Mouse (Mus musculus): ENCODE data around the gene Adamts18. TPM values are rescaled to one million over a fixed set of nuclear protein-coding genes. Genes with fewer than 3 reads are reported as not detected.
A peak's percentile ranks its signal among the peaks of the same experiment; 100 is the strongest.

The Adamts18 gene
- total RNA-seq, 2 experiments from 2014 or later, result not detected

DNA sequence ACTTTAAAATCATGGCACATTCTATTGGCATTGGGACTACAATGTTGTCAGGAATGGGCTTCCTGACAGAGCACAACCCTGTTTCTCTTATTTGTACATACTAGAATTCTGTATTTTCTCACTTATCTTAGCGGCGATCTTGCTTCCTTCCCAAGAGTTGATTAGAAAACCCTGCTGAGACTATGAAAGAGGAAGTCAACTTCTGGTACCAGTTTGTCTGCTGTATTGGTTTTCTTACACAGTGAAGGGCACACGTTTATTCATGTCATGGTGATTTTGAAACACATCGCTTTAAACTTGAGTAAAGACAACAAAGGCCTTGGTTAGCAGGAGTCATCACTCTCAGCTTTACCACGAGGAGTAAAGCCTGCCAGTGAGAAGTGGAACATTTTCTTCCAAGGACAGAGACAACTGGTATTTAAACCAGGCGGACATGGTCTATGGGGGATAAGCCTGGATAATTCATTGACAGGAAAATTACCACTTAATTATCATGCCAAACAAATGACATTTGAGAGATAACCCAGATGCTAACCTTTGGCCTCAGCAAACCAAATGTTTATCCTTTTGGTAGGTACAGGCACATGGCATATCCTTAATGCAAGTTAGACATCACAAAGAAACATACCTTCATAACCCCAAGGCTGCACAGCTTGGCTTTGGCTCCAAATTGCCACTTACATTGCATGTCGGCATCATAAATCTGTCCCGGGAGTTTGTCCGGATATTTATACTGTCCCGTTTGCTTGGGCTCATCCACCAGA, 84.8 kb downstream of the Adamts18 start:
- peak; percentile 92 for ATAC-seq (replicated peaks; ENCODE audit: poor library complexity, severe bottlenecking)

DNA sequence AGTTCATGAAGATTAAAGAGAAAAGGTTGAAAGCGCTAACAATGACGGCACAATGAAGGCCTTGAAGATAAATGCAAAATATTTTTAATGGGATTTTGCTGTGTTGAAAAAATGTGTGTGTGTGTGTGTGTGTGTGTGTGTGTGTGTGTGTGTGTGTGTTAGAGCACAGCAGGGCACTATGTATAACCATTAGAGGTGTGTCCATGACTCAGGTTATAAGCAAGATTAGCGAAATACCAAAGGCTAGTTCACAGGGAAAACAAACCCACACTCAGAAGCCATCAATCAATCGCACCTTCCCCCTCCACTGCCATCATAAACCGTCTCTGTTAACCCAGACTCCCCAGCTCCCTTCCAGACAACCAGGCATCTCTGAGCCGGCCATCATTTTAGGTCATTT, 86.4 kb downstream of the Adamts18 start:
- ATAC-seq (replicated peaks; ENCODE audit: poor library complexity, severe bottlenecking), result no peak

DNA sequence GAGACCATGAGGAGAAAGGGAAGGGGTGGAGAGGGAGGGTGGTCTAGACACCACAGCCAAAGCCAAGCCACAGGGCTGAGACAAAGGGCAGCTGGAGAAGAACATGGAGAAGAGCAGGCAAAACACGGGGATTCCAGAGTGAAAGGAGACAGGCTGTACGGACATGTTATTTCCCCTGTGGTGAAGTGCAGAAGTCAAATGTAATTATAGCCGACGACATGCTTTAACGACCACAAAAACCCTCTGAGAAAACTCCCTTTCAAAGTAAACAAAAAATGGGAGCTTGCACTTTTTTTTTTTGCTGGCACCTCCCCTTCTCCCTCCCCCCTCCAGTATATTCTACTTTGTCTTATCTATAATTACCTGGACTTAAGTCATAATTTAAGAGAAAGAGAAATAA, 92.7 kb downstream of the Adamts18 start:
- ATAC-seq (replicated peaks; ENCODE audit: poor library complexity, severe bottlenecking), result no peak

DNA sequence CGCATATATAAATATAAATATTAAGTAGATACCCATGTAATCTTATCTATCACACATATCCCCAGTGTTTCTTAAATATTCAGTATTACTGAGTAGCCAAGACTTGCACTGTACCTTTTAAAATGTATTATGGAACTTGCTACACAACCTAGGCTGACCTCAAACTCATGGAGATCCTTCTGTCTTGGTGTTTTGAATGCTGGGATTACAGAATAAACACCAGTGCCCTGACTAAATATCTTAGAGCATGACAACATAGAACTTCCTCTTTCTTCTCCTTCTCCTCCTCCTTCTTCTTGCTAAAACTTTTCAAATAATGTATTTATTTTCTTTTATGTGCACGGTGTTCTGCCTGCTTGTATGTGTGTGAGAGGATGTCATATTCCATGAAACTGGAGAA, 95.4 kb downstream of the Adamts18 start:
- ATAC-seq (replicated peaks; ENCODE audit: poor library complexity, severe bottlenecking), result peak; percentile 64

DNA sequence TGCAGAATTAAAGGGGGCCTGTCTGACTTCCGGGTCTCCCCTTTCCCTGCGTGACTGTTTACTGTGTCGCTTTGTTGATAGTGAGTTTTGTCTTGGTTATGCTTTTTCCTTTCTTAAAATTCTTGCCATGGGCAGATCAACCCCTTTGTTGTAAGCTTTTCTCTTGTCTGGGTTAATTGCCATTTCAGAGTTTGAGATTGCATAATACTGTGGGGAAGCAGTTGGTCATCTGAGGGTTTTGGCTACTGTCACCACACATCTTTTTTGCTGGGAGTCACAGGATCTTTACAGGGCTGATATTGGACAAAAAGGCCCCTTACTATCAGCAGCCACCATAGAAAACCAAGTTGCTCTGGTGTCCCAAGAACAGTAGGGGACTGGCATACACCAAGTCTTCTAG, 96.2 kb downstream of the Adamts18 start:
- ATAC-seq (replicated peaks; ENCODE audit: poor library complexity, severe bottlenecking), result peak; percentile 58; the same call in 1 of the 2 replicates

DNA sequence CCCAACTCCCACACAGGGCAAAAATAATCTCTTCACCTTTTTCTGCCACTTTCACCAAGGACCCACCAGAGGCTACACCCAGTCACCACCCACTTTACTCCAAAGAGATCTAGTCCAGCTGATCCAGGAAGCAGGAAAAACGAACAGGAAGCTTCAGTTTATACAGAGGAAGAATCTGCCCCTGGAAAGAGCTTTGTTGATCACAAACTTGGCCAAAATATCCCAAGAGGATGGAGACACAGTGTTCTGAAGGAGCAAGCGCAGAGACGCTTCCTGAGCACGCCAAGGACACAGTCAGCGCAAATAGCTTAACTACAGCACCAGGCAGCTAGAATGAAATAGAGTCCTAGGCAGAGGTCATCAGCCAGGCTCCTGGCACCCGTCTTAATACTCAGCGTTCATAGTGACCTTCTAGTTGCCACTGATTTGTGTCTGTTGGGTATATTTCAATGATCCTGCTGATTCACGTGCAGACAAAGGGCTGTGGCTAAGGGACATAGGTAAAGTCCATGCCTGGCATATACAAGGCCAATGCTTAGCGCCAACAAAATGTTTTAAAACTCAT, 113.0 kb downstream of the Adamts18 start:
- no peak for ATAC-seq (replicated peaks; ENCODE audit: poor library complexity, severe bottlenecking)

DNA sequence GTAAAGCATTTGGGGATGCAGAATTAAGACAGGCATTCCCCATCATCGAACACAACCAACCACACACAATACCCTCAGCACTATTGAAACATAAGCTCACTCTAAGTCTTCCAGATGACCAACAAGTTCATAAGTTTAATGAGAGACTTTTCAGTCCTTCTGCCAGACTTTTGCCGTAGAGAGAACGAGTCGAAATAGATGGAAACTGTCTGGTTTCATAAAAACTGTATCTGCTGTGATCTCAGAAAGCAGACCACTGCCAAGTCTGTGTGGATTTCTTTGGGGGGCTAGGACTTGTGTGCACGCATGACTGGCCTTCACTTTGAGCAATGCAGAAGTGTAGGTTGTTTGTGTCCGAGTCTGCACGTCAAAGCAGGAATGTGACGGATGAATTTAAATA, 123.2 kb downstream of the Adamts18 start:
- ATAC-seq (replicated peaks; ENCODE audit: poor library complexity, severe bottlenecking), result no peak

DNA sequence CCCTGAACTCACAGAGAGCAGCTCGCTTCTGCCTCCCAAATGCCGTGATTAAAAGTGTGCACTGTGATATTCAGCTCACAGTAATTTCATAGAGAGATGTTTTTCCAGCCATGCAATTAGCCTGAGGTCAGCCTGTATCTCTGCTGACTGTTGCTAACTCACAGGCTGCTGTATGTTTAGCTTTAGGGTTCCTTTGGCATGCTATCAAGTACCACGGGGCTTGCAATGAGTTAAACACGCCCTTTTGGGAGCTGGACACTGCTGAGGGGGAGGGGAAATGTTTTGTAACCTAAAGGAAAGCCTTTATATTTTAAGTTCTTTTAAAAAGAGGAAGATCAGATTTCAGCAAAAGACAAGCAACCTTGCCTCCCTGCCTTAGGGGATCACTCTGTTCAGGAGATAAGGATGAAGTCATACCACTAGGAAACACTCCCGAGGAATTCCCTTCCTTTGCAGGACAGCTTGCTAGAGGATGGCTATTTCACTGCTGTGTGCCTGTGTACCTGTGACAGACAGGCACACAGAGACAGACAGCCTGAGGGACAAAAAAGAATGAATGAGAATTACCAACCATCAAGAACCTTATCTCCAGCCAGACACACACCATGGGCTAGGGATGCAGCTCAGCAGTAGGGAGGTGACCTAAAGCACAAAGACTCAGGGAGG, 124.5 kb downstream of the Adamts18 start:
- ATAC-seq (replicated peaks; ENCODE audit: poor library complexity, severe bottlenecking), result 0 out of 2 replicates have a peak, but pooled peaks have one; percentile 27

DNA sequence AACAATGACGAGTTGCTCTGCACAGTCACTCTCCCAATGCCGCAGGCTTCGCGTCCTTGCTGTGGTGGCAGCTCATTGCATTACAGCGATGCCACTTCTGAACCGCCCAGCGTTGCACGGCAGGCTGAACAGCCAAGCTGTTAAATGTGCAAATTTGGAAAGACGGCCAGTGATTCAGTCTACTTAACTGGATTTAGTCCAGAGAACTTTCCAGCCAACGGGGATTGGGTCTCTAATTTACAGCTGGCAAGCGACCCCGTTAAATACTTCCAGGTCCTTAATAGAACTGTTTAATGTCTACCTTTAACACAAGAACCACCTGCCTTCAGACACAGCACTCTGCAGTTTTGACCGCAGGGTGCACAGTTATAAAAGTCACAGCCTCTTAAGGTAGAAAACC, 127.1 kb downstream of the Adamts18 start:
- ATAC-seq (replicated peaks; ENCODE audit: poor library complexity, severe bottlenecking), result no peak

DNA sequence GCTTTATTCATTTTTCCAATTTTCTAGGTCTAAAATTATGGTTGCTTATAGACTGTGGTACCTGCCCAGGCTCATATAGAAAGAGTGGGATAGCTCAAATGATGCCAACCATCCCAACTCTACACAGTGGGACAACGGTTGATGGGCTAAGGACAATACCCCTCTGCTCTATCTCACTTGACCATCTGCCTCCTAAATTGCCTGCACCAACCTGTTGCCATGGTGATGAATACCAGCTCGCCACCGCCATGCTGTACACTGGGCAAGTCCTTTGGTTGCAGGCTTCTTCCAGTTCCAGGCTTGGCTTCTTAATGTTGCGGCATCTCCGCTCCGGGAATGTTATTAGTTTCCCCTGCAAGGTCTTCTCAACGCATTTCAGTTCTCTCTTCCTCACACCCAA, 143.6 kb downstream of the Adamts18 start:
- ATAC-seq (replicated peaks; ENCODE audit: poor library complexity, severe bottlenecking), result no peak

DNA sequence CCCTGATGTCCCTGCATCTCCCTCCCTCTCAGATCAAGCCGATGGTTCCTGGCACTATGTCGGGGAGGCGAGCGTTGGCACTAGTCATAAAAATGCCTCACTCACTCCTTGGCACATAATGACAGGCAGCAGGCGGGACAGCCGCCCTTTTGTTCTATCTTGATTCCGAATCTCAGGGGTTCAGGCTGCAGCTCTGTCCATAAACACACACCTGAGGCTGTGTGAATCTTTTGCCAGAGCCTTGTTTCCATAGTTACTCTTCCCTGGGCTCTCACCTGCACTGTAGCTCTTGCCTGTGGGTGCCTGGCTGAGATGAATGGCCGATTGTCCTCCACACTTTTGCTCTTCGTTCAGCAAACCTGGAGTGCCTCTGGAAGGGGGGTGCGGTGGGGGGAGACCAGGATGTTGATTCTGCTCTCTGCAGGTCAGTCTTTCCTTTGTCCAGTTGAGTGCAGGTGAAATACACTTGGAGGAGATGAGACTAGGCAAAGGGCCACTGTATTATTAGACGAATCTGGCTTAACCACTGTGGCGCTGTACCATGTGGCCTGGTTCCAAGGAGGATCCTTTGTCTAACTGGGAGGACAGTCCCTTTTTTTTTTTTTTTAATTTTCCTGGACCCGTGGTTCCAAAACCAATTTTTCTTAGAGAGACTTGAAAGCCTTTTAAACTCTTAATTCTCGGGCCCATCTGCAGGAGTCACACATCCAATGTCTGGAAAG, 156.8 kb downstream of the Adamts18 start:
- no peak for ATAC-seq (replicated peaks; ENCODE audit: poor library complexity, severe bottlenecking)

DNA sequence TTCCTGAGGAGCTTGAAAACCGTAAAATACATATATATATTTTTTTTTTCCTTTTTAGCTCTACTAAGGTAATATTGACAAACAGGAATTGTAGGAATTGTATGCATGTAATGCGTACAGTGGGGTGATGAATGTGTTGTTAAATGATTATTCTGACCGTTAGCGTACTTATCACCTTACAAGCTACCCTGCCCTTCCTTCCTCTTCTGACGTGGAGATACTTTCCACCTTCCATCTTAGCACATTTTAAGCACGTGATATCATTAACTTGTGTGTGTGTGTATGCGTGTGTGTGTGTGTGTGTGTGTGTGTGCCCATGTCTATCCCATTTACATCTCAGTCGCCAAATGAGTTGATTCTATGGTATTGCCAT, 160.0 kb downstream of the Adamts18 start:
- no peak for ATAC-seq (replicated peaks; ENCODE audit: poor library complexity, severe bottlenecking)

DNA sequence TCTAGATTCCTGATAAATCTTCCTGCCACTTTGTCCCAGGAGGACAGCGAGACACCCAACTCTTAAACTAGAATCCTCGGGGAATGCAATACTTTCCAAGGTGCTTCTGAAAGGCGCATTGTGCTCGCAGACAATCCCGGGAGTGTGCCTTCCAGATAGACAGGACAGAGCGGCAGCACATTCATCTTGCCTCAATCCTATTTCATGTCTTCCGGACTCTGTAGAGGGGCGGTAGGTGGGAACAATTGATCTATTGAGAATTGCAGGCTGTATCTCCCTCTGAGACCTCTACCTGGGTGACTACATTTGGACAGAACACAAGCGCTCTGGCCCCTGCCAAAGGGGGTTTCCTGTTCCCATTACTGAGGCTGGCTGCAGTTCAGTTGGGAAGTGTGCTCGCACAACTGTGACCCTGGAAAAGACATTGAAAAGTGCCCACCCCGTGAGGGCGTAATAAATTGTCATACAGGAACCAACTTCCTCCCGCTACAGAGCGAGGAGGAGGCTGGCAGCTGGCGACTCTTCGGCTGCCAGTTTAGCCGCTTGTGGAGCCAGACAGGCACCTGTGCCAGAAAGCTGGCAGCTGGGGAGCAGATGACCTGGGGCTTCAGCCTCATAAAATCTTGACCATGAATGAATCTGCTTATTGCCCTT, 160.5 kb downstream of the Adamts18 start:
- ATAC-seq (replicated peaks; ENCODE audit: poor library complexity, severe bottlenecking), result peak; percentile 48; the same call in 1 of the 2 replicates

DNA sequence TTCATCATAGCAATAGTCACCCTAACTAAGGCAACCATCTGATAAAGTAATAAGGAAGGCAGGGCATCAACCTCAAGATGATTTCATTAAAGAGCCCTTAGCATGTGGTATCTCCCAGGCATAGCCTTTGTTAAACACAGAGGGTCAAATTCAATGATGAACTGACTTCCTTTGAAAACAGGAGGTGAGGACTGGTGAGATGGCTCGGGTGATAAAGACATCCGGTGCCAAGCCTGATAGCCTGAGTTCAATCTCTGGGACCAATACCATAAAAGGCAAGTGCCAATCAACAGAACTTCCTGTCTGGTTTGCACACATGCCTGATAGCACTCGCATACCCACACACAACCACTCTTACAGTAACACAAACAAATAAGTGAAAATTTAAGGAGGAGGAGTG, 169.2 kb downstream of the Adamts18 start:
- peak; percentile 65 for ATAC-seq (replicated peaks; ENCODE audit: poor library complexity, severe bottlenecking)

DNA sequence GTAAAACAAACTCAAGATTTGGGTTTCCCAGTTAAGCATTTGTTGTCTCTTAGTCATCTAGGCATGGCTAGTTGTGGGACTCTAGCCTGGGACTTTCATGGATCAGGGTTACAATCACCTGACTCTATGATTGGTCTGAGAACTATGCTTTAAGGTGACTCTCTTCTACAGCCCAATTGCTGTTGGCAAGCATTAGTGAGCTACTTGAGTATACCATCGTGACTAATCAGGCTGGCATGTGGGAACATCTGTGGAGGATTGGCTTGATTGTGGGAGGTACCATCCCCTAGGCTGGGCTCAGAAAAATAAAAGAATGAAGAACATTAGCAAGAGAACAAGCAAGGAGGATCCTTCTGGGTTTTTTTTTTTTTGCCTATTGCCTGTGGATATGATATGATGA, 171.7 kb downstream of the Adamts18 start:
- ATAC-seq (replicated peaks; ENCODE audit: poor library complexity, severe bottlenecking), result no peak

DNA sequence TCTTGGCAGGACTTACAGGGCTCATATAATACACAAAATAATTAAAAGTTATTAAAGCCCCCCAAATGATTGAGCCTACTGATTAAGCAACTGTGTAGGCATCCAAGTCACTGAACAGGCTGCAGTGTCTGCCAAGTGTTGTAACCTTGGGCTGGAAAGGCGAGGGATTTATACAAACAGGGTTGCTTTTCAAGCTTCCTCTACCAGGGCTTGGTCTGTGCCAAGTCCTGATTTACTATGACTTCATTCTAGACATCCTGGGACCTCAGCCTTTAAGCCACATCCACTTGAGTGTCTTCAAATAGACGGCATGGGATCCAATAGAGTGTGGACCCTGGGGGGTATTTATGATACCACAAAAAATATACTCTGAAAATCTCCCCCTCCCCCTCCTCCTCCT, 173.3 kb downstream of the Adamts18 start:
- no peak for ATAC-seq (replicated peaks; ENCODE audit: poor library complexity, severe bottlenecking)

DNA sequence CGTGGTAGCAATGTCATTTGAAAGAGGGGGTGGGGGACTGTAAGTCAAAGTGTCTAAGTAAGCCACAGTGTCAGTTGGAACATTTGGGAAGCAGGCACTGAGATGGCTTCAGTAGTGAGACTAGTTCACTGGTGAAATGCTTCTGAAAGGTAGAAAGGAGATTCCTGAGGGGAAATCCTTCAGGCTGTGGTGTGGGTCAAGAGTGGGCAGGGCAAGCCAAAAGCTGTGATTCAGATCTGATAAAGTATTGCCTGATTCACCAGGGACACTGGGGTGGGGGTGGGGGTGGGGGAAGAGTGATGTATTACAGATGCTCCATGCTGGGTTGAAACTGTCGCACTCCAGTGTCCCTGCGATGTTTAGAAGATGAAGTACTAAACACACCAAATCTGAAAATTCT, 173.9 kb downstream of the Adamts18 start:
- no peak for ATAC-seq (replicated peaks; ENCODE audit: poor library complexity, severe bottlenecking)

DNA sequence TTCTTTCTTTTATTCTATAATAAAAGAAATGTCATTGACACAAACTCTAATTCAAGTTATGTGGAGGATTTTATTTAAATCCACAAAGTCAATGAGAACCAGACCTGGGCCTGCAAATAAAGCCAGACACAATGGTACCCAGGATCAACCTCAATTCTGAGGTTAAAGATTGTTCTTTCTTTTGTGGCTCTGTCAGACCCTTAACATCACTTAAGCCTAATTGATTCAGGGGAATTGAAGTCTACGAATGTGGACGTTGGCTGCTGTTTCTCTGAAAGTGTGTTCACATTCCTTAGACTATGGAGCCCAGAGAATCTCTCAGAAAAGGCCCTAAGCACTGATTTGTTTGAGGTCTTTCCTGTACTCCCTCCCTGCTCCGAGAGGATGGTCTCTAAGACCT, 175.2 kb downstream of the Adamts18 start:
- ATAC-seq (replicated peaks; ENCODE audit: poor library complexity, severe bottlenecking), result no peak

DNA sequence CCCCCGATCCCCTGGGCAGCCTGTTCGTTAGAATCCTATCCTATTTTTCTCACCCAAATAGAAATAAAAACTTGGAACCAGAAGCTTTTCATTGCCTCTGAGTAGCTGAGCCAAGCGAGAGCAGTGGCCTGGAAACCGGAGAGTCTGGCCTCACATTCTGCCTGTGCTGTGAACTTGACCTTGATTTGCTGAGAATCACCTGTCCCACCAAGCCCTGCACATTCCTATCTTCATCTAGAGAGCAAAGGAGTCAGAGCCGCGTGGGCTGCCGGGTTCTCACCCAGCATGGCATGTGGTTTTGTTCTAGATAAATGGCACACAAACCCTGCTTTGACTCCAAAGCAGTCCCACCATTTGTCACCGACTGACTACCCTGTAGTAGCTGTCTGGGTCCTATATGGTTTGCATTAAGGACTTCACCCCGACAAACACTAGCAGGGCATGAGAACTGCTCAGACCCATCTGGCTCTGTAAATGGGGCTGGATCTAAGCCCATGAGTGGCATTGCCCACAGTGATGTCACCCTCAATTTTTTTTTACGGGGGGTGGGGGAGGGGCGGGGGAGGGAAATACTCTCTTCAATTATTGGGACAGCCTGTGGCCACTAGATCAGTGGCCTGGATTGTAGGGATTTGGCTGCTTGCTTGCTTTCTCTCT, 175.8 kb downstream of the Adamts18 start:
- no peak for ATAC-seq (replicated peaks; ENCODE audit: poor library complexity, severe bottlenecking)

DNA sequence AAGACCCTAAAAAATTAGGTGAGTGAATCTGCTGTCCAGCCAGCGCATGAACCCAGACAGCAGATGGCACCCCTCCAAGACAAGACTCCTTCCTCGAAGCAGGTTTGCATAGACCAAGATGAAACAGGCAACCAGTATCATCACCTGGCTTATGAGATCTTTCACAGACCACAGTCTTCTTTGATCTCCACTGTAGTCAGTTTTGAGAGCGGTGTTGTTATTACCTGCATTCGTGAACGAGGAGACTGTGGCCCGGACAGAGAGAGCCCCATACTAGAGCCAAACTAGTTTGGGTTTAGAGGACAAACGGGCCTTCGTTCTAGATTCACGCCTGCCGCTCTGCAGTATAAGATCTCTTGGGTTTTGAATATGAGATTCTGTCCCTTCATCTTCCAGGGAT, 178.6 kb downstream of the Adamts18 start:
- ATAC-seq (replicated peaks; ENCODE audit: poor library complexity, severe bottlenecking), result no peak

Measured in granulocyte monocyte progenitor cell, adult 5-6 weeks (primary cell).